Mouse (Mus musculus) neural tube, embryonic 15.5 days (tissue): ENCODE data around the gene Efr3b. TPM values are rescaled to one million over a fixed set of nuclear protein-coding genes. Genes with fewer than 3 reads are reported as not detected.
A peak's percentile ranks its signal among the peaks of the same experiment; 100 is the strongest.

ENCODE experiments used
- ATAC-seq: fragments of 200-750 bp; cut with Nextera tagmentation; 2 replicates; pipeline ENCODE4 v1.8.0; 2017; ENCODE audit warnings: mild to moderate bottlenecking, moderate TSS enrichment, moderate library complexity; ENCODE audit not compliant: low FRiP score
- H3K27ac ChIP-seq: fragments of 300-500 bp; sonication (generic); replicated peaks from 2 replicates; pipeline ENCODE4 v1.5.1; 2015; ENCODE audit warnings: mild to moderate bottlenecking, inconsistent platforms
- H3K27me3 ChIP-seq: fragments of 300-500 bp; sonication (generic); replicated peaks from 2 replicates; pipeline ENCODE4 v1.6.1; 2015; ENCODE audit warnings: inconsistent platforms
- H3K36me3 ChIP-seq: fragments of 300-500 bp; sonication (generic); 2 replicates; pipeline ENCODE4 v1.6.1; 2015; ENCODE audit warnings: inconsistent platforms
- H3K4me1 ChIP-seq: fragments of 300-500 bp; sonication (generic); 2 replicates; pipeline ENCODE4 v1.6.1; 2015; ENCODE audit warnings: inconsistent platforms
- H3K4me2 ChIP-seq: fragments of 300-500 bp; sonication (generic); 2 replicates; pipeline ENCODE4 v1.6.1; 2015; ENCODE audit warnings: inconsistent platforms, mild to moderate bottlenecking, moderate library complexity
- H3K4me3 ChIP-seq: fragments of 300-500 bp; sonication (generic); replicated peaks from 2 replicates; pipeline ENCODE4 v1.5.1; 2015; ENCODE audit warnings: mild to moderate bottlenecking, inconsistent platforms
- H3K9ac ChIP-seq: fragments of 300-500 bp; sonication (generic); replicated peaks from 2 replicates; pipeline ENCODE4 v1.6.1; 2015; ENCODE audit warnings: mild to moderate bottlenecking, inconsistent platforms
- H3K9me3 ChIP-seq: fragments of 300-500 bp; sonication (generic); replicated peaks from 2 replicates; pipeline ENCODE4 v1.6.1; 2016; ENCODE audit warnings: inconsistent platforms
- WGBS: fragments of 180-500 bp; shearing (Covaris S2); methylation state at CpG from one replicate; pipeline ENCODE4 v1.1.7; 2015; ENCODE audit warnings: mixed read lengths; 5-methylcytosine and 5-hydroxymethylcytosine counted together
- polyA plus RNA-seq: library from polyadenylated mRNA; unstranded; fragments of >200 nt; fragmentation: Nextera tagmentation; extraction: Ambion mirVana; gene quantifications from 2 replicates; pipeline ENCODE4 v1.2.1, GENCODE M21; 2015

The Efr3b gene
- polyA plus RNA-seq, 1 experiment from 2014 or later: 33.6 TPM

DNA sequence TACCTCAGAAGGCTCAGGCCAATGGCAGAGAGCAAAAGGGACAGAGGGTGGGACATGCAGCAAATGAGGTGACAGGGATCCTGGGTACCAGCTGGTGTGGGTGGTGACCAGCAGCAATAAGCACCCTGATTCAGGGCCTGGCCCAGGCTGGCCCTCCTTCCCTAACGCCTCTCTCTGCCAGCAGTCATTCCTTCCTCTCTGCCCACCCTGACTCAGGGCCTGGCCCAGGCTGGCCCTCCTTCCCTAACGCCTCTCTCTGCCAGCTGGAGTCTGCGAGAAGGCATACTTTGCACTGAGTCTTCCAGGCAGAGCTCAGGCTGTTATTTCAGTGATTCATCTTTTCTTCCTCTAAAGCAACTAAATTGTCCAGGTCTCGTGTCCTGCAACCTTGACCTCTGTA, 31.5 kb downstream of the Efr3b start:
- Histone ChIP-seq H3K4me2 (no peak overlapping the region), H3K4me1 (peaks cover 32% of the 10 kb centered on the region), H3K9ac (no peak overlapping the region), H3K9me3 (no peaks in the 10 kb centered on the region), H3K27ac (peak overlapping the region; percentile 70), H3K36me3 (no peaks in the 10 kb centered on the region), H3K4me3 (no peak overlapping the region), H3K27me3 (no peaks in the 10 kb centered on the region)
- 46% methylated on average over 4 of the region's 4 CpGs for WGBS
- ATAC-seq: no peak

DNA sequence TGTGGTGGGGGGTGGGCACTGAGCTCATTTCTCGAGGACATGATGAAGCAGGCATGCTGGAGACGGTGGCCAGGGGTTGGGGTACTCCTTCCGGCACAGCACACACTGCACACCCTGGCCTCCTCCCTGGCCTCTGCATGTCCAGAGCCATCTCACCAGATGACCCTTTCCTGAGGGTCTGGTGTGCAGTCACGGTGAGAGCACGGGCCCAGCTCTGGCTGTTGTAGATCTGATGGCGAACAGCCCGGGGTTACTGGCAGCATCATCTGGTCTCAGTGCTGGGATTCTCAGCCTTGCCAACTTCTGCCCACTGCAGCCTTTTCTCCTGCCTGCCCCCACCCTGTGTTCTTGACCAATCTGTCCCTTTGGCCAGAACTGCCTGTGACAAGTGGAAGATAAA, 32.6 kb downstream of the Efr3b start:
- H3K4me2 ChIP-seq: no peak overlapping the region
- H3K27ac ChIP-seq: no peak overlapping the region; the same call in 1 of the 2 replicates
- H3K9me3 ChIP-seq: no peaks in the 10 kb centered on the region
- ATAC-seq: no peak
- H3K4me1 ChIP-seq: peaks cover 32% of the 10 kb centered on the region
- no peaks in the 10 kb centered on the region for H3K36me3 ChIP-seq
- 82% methylated on average over 7 of the region's 7 CpGs for WGBS
- no peaks in the 10 kb centered on the region for H3K27me3 ChIP-seq
- no peak overlapping the region for H3K4me3 ChIP-seq
- no peak overlapping the region for H3K9ac ChIP-seq

DNA sequence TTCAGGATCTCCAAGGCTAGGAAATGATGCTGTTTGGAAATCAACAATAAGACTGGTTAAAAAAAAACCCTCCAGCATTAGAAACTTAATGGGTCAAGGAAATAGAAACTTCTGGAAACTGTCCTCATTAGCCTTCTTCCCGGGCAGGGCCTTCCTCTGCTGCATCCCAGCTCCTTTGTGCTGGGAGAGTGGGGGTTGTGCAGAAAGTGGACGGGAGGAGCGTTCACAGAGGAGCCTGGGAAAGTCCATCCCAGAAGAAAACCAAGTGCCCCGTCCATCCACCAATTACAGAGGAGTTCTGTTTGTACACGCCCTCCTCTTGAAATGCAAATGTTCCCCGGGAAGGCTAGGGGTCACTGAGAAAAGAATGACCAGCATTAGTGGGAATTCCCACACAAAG, 34.1 kb downstream of the Efr3b start:
- Histone ChIP-seq H3K4me2 (no peak overlapping the region), H3K4me1 (peaks cover 32% of the 10 kb centered on the region), H3K4me3 (no peak overlapping the region), H3K9me3 (no peaks in the 10 kb centered on the region), H3K9ac (no peak overlapping the region), H3K27ac (no peak overlapping the region), H3K36me3 (peaks cover 4% of the 10 kb centered on the region; the same call in 1 of the 2 replicates), H3K27me3 (no peaks in the 10 kb centered on the region)
- WGBS: 9% methylated on average over 6 of the region's 6 CpGs
- ATAC-seq: no peak

DNA sequence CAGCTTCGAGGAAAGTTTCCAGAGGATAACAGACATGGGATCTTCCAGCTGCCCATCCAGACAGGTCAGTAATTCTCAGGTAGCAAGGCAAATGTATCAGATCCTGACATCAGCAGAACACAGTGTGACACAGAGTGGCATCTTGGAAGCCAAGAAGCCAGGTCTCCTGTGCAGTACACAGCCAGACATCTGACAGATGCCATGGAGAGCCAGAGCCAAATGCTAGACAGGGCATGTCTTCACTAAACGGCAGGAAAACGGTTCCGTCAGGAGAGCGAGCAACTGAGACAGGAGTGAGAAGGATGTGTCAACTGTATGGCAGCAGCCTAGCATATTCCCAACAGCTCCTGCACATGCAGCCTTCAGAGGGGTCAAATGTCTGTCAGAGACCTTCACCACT, 38.3 kb downstream of the Efr3b start:
- H3K4me3 ChIP-seq: no peak overlapping the region
- ATAC-seq: no peak
- no peaks in the 10 kb centered on the region for H3K9me3 ChIP-seq
- H3K4me2 ChIP-seq: no peak overlapping the region
- H3K4me1 ChIP-seq: no peaks in the 10 kb centered on the region
- H3K36me3 ChIP-seq: peaks cover 6% of the 10 kb centered on the region; the same call in 1 of the 2 replicates
- no peaks in the 10 kb centered on the region for H3K27me3 ChIP-seq
- no peak overlapping the region for H3K27ac ChIP-seq
- WGBS: 96% methylated on average over 5 of the region's 5 CpGs
- H3K9ac ChIP-seq: no peak overlapping the region

DNA sequence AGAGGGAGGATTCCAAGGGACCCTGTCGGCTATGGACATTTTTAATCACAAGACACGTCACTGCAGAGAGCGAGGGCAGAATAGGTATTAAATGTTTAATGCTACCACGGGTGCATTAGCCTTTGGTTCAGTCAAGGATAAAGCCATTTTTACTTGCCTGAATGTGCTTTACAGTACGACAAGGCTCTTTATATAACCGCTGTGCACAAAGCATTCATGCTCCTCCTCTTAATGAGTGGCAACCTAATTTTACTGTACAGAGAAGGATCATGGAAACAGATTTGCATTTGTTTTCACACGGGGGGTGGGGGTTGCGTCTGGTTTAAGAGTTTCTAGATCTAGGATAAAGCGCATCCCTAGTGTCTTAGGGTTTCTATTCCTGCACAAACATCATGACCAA, 42.0 kb downstream of the Efr3b start:
- Histone ChIP-seq H3K9me3 (no peaks in the 10 kb centered on the region), H3K36me3 (peaks cover 16% of the 10 kb centered on the region; the same call in 1 of the 2 replicates), H3K4me1 (no peaks in the 10 kb centered on the region), H3K4me2 (no peak overlapping the region), H3K27ac (no peak overlapping the region), H3K27me3 (no peaks in the 10 kb centered on the region), H3K9ac (no peak overlapping the region), H3K4me3 (no peak overlapping the region)
- 67% methylated on average over 9 of the region's 9 CpGs for WGBS
- no peak for ATAC-seq

DNA sequence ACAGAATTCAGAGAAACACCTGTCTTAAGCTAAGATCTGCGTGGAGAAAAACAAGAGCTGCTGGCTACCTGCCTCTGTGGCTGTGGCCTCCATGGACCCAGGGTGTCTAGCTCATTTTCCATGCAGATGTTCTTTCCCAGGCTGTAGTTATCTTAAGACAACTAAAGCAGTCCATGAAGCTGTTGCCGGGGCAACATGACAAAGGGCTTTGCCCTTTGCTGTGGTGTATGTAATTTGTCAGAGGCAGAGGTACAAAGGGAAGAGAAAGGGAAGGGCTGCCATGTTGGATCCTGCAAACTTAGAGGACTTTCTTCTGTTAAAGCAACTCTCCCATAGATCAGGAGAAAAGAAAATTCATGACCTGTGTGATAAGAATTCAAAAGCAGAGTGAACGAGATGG, 47.7 kb downstream of the Efr3b start:
- H3K27me3 ChIP-seq: no peaks in the 10 kb centered on the region
- no peak for ATAC-seq
- no peak overlapping the region for H3K4me2 ChIP-seq
- H3K4me3 ChIP-seq: no peak overlapping the region
- no peaks in the 10 kb centered on the region for H3K9me3 ChIP-seq
- peaks cover 13% of the 10 kb centered on the region for H3K36me3 ChIP-seq
- no peak overlapping the region for H3K27ac ChIP-seq
- H3K9ac ChIP-seq: no peak overlapping the region
- WGBS: 35% methylated on average over 3 of the region's 3 CpGs
- peaks cover 3% of the 10 kb centered on the region; the same call in 1 of the 2 replicates for H3K4me1 ChIP-seq

DNA sequence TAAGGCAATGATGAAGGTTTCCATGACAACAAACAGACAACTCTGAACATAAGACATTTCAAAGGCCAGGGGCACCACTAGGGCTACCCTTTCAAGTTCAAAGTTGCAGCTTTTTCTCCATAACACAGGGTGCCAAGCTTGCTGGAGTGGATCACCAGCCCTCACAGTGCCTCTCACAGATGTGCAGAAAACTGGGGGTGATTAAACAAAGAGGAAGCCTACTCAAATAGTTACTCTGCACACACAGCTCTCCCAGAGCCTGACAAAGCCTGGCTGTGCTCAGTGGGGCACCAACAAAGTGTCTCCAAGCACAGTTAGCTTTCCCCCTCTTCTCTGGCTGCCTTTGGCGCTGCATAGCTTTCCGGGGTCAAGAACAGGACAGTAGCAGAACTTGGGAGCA, 48.8 kb downstream of the Efr3b start:
- Histone ChIP-seq H3K9me3 (no peaks in the 10 kb centered on the region), H3K36me3 (peaks cover 13% of the 10 kb centered on the region), H3K4me2 (no peak overlapping the region), H3K4me3 (no peak overlapping the region), H3K27ac (no peak overlapping the region), H3K4me1 (peaks cover 3% of the 10 kb centered on the region; the same call in 1 of the 2 replicates), H3K27me3 (no peaks in the 10 kb centered on the region), H3K9ac (no peak overlapping the region)
- 23% methylated on average over 2 of the region's 2 CpGs for WGBS
- ATAC-seq: no peak

DNA sequence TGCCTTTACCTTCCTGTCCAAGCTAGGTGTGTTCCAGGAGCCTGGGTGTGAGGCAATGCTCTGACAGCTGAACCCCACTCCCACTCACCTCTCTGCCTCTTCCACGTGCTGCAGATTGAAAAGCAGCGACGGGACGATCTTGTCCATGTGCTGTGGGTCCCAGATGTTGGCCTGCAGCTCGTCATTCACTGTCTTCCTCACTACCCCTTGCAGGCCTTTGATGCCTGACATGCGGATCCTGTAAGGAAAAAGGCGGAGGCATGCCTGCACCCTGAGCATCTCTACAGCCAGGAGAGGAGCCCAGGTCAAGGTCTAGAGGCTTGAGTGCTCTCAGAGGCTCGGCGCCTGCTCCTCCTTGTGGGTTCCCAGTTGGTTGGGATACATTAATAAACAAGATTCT, 54.3 kb downstream of the Efr3b start:
- no peak overlapping the region for H3K4me3 ChIP-seq
- WGBS: 85% methylated on average over 9 of the region's 9 CpGs
- no peak for ATAC-seq

DNA sequence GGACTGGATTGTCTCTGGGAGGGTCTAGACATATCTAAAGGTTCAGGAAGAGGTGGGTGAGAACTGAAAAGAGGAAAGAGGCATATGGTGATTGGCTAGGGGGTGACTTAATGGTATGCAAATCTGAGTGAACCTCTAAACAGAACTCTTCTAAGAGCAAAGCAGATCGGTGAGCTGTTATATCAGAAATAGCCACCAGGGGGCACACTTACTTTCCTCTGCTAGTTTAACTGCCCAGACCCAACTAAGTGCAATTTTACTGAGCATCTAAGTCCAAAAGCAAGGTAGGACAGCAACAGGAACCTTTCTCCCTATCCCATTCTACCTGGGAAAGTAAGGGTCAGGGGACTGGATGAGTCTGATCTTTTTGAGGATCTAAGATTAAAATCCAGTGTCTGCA, 55.0 kb downstream of the Efr3b start:
- H3K4me1 ChIP-seq: peaks cover 22% of the 10 kb centered on the region
- H3K4me3 ChIP-seq: no peak overlapping the region
- H3K36me3 ChIP-seq: peaks cover 15% of the 10 kb centered on the region
- no peak for ATAC-seq
- 0% methylated on average over 1 of the region's 1 CpGs for WGBS
- H3K27me3 ChIP-seq: no peaks in the 10 kb centered on the region
- H3K4me2 ChIP-seq: no peak overlapping the region
- no peak overlapping the region for H3K9ac ChIP-seq
- H3K27ac ChIP-seq: no peak overlapping the region
- H3K9me3 ChIP-seq: no peaks in the 10 kb centered on the region

More for the DNA sequence above, 54.3 kb downstream of the Efr3b start:
- peaks cover 22% of the 10 kb centered on the region for H3K4me1 ChIP-seq
- H3K9me3 ChIP-seq: no peaks in the 10 kb centered on the region
- H3K9ac ChIP-seq: no peak overlapping the region
- peaks cover 14% of the 10 kb centered on the region; the same call in 1 of the 2 replicates for H3K36me3 ChIP-seq
- H3K27ac ChIP-seq: no peak overlapping the region
- no peak overlapping the region for H3K4me2 ChIP-seq
- no peaks in the 10 kb centered on the region for H3K27me3 ChIP-seq

DNA sequence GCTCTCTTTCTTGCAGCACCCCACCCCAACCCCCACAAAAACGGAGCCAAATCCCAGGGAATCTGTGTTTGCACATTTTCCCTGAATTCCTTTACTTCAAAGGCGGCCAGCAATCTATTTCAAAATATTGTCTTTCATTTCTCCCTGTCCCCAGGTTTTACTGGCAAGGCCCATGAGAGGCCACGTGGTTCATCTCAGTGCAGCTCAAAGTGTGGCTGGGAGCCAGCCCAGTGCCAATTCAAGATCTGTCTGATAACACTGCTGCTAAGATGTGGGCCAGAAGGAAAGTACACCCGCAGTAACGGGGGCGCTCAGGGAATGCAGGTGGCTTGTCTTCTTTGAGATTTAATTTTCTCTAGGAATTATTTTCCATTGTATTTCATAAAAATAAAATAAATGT, 56.5 kb downstream of the Efr3b start:
- H3K36me3 ChIP-seq: peaks cover 28% of the 10 kb centered on the region
- no peaks in the 10 kb centered on the region for H3K27me3 ChIP-seq
- H3K4me3 ChIP-seq: peak overlapping the region; percentile 42
- H3K9ac ChIP-seq: peak overlapping the region; percentile 51; the same call in 1 of the 2 replicates
- peak overlapping the region; percentile 78 for H3K4me2 ChIP-seq
- peak; percentile 43; the same call in 1 of the 2 replicates for ATAC-seq
- H3K27ac ChIP-seq: peak overlapping the region; percentile 79
- H3K9me3 ChIP-seq: no peaks in the 10 kb centered on the region
- 25% methylated on average over 6 of the region's 6 CpGs for WGBS
- H3K4me1 ChIP-seq: peaks cover 22% of the 10 kb centered on the region

DNA sequence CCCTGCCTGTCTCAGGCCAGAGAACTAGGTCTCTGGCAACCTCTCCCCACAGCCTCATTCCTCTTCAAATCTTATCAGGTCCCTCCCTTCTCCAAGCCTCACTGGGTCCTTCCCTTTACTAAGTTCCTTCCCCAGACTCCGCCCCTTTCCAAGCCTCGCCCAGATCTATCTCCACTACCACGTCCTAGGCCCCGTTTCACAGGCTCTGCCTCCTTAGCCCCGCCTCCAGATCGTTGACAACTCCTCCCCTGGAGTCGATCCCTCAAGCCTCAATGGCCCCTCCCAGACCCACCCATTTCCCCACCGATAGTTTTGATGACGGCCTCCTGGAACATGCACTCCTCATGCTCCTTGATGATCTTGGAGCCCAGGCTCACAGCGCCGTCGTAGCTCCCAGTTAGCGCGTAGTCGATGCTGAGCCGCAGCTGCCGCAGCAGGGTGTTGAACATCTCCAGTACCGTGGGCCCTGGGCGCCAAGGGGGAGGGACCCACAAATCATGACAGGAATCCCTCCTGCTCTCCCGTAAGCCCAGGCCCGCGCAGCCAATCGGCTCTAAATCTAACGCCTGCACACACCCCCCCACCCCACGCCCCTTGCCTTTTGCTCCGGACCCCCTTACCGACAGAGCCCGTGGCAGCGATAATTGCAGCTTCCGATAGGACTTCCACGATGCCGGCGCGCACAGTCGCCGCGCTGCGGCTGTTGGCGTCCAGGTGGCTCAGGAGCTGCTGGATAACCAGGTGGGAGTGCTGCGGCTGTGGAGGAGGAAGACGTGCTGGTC, 57.2 kb downstream of the Efr3b start:
- peaks cover 22% of the 10 kb centered on the region for H3K4me1 ChIP-seq
- peaks cover 35% of the 10 kb centered on the region for H3K36me3 ChIP-seq
- no peaks in the 10 kb centered on the region for H3K27me3 ChIP-seq
- H3K27ac ChIP-seq: peak overlapping the region; percentile 79
- H3K4me2 ChIP-seq: peak overlapping the region; percentile 78
- H3K9me3 ChIP-seq: no peaks in the 10 kb centered on the region
- H3K9ac ChIP-seq: peak overlapping the region; percentile 51
- WGBS: under 1% methylated on average over 41 of the region's 41 CpGs
- H3K4me3 ChIP-seq: peak overlapping the region; percentile 42
- ATAC-seq: peak; percentile 91

DNA sequence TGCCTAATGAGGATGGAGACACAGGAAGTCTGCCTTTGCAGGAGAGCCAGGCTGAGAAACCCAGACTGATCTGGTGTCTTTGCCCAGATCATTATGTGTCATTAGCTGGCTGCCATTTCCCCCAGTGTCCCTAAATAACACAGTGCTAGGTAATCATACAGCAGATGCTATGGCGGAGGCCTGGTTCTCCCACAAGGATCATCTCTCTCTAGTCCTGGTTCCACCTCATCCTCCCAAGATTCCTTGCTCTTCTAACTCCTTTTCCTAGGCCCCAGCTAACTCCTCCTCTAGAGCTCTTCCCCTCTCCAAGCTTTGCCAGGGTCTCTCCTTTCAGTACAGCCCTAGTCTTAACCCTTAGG, 57.7 kb downstream of the Efr3b start:
- Histone ChIP-seq H3K4me3 (peak overlapping the region; percentile 42), H3K27me3 (no peaks in the 10 kb centered on the region), H3K4me2 (peak overlapping the region; percentile 78), H3K36me3 (peaks cover 41% of the 10 kb centered on the region), H3K4me1 (peaks cover 22% of the 10 kb centered on the region), H3K9me3 (no peaks in the 10 kb centered on the region), H3K27ac (peak overlapping the region; percentile 79; the same call in 1 of the 2 replicates), H3K9ac (0 out of 2 replicates have a peak overlapping the region, but pooled peaks have one; percentile 3)
- WGBS: 60% methylated on average over 1 of the region's 1 CpGs
- ATAC-seq: peak; percentile 6; the same call in 1 of the 2 replicates
